Mouse (Mus musculus) G1E (cell line): ENCODE measurements around the gene Btla. TPM values are rescaled to one million over a fixed set of nuclear protein-coding genes. Genes with fewer than 3 reads are reported as not detected.

Source experiments
- ATAC-seq: 2 replicates; pipeline ENCODE4 v1.8.0; 2016; ENCODE audit warnings: mild to moderate bottlenecking; ENCODE audit not compliant: insufficient number of reproducible peaks, poor library complexity, low FRiP score, severe bottlenecking; ENCODE audit errors: extremely low read depth
- DNase-seq: peaks from one replicate; pipeline ENCODE4 v3.0.0; 2012; ENCODE audit warnings: low spot score
- H3K27me3 ChIP-seq: 2 replicates; pipeline ENCODE4 v1.6.1; 2012; ENCODE audit warnings: mild to moderate bottlenecking, low read length, inconsistent platforms; ENCODE audit not compliant: insufficient read depth
- H3K36me3 ChIP-seq: replicated peaks from 2 replicates; pipeline ENCODE3; 2012; ENCODE audit warnings: mild to moderate bottlenecking, inconsistent platforms
- H3K4me1 ChIP-seq: 2 replicates; pipeline ENCODE4 v1.6.1; 2012; ENCODE audit warnings: low read depth, low read length, inconsistent platforms, mixed read lengths; ENCODE audit not compliant: insufficient read depth
- H3K4me3 ChIP-seq: 2 replicates; pipeline ENCODE4 v1.5.1; 2012; ENCODE audit warnings: low read depth, mild to moderate bottlenecking, inconsistent platforms, low read length, moderate library complexity, mixed read lengths
- H3K9me3 ChIP-seq: replicated peaks from 2 replicates; pipeline ENCODE4 v1.6.1; 2012; ENCODE audit warnings: inconsistent platforms
- CTCF ChIP-seq: IDR thresholded peaks from 2 replicates; pipeline ENCODE4 v1.5.1; 2012; ENCODE audit warnings: low read depth, low read length, inconsistent platforms, mixed read lengths
- GATA1 ChIP-seq: IDR thresholded peaks from 2 replicates; pipeline ENCODE4 v1.6.1; 2012; ENCODE audit warnings: borderline replicate concordance, low read length, inconsistent platforms, mixed read lengths
- GATA2 ChIP-seq: IDR thresholded peaks from 2 replicates; pipeline ENCODE4 v1.6.1; 2012; ENCODE audit warnings: low read depth, low read length, inconsistent platforms, borderline replicate concordance
- POLR2AphosphoS5 ChIP-seq: IDR thresholded peaks from 2 replicates; pipeline ENCODE4 v1.6.1; 2012; ENCODE audit warnings: low read depth, low read length, inconsistent platforms; ENCODE audit not compliant: insufficient replicate concordance
- TAL1 ChIP-seq: conservative IDR thresholded peaks from 2 replicates; pipeline ENCODE4 v1.6.1; 2012; ENCODE audit warnings: low read depth, low read length, inconsistent platforms, mixed read lengths
- polyA plus RNA-seq: library from polyadenylated mRNA; stranded (reverse); fragments of >175 nt; gene quantifications from 2 replicates; pipeline ENCODE4 v1.2.3, GENCODE M21; 2012
- total RNA-seq, 2 experiments: library from RNA; stranded (forward) in 1 of 2; stranded (reverse) in 1 of 2; fragments of 200-1000 nt in 1 of 2; fragments of >200 nt in 1 of 2; fragmentation: Nextera tagmentation in 1 of 2; gene quantifications; 2 replicates each; pipeline ENCODE4 v1.2.3; 2014 to 2017

Btla gene
- total and polyA plus RNA-seq, 3 experiments = 0.22 TPM; not detected in 2

- TF ChIP-seq GATA2 = no peak
- no peak for DNase-seq
- Histone ChIP-seq H3K36me3 (no peaks in the 10 kb centered on the region), H3K4me3 (no peak overlapping the region), H3K9me3 (no peaks in the 10 kb centered on the region), H3K27me3 (no peaks in the 10 kb centered on the region; the same call in 1 of the 2 replicates), H3K4me1 (no peaks in the 10 kb centered on the region)
- ATAC-seq = no peak
These were observed 31.2 kb downstream of the Btla start for GRCm38 (mm10) chr16:45255183-45255861.

GRCm38 (mm10) chr16:45256895-45257294, 32.8 kb downstream of the Btla start:
- ATAC-seq = no peak
- no peaks in the 10 kb centered on the region for H3K4me1 ChIP-seq
- DNase-seq = no peak

DNA sequence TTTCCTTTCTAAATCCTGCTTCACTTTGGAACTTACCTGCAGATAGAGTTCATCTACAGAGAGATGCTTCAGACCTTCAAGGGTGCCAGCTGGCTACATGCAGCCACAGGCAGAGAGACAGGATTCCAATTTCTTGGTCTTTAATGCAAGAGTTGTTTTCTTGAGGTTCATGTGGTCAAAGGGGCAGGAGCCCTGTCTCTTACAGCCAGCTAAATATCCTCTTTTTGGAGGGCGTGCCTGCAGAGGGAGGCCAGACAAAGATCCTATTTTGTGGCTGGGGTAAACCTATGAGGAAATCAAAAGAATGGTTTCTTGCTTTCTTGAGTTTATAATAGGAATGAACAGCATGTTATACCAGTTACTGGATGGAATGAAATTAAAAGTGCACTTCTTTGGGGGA, 33.5 kb downstream of the Btla start:
- no peak for ATAC-seq
- H3K4me1 ChIP-seq = no peaks in the 10 kb centered on the region
- TF ChIP-seq TAL1 (no peak), GATA1 (no peak), CTCF (no peak), POLR2AphosphoS5 (no peak), GATA2 (no peak)
- H3K9me3 ChIP-seq = no peaks in the 10 kb centered on the region
- H3K36me3 ChIP-seq = no peaks in the 10 kb centered on the region
- no peaks in the 10 kb centered on the region for H3K27me3 ChIP-seq
- no peak overlapping the region for H3K4me3 ChIP-seq
- DNase-seq = no peak

More at GRCm38 (mm10) chr16:45256895-45257294, 32.8 kb downstream of the Btla start:
- Histone ChIP-seq H3K4me3 (no peak overlapping the region), H3K9me3 (no peaks in the 10 kb centered on the region), H3K27me3 (no peaks in the 10 kb centered on the region), H3K36me3 (no peaks in the 10 kb centered on the region)
- TF ChIP-seq POLR2AphosphoS5 = no peak
- no peak for TF ChIP-seq TAL1
- no peak for TF ChIP-seq CTCF
- TF ChIP-seq GATA2 = no peak
- TF ChIP-seq GATA1 = no peak

DNA sequence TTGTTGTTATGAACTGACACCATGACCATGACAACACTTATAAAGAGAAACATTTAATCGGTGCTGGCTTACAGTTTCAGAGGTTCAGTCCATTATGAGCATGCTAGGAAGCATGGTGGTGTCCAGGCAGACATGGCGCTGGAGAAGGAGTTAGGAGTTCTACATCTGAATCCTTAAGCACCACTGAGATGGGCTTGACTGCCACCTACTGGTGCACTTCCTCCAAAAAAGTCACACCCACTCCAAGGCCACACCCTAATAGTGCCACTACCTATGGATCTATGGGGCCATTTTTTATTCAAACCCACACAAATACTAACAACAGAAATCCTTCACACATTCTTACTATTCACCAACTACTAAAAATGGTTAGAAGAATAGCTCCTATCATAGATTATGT, 35.5 kb downstream of the Btla start:
- Histone ChIP-seq H3K4me3 (no peak overlapping the region), H3K9me3 (no peaks in the 10 kb centered on the region), H3K36me3 (no peaks in the 10 kb centered on the region), H3K27me3 (no peaks in the 10 kb centered on the region), H3K4me1 (no peaks in the 10 kb centered on the region)
- TF ChIP-seq GATA2 = no peak
- TF ChIP-seq POLR2AphosphoS5 = no peak
- no peak for TF ChIP-seq TAL1
- no peak for TF ChIP-seq CTCF
- TF ChIP-seq GATA1 = no peak
- ATAC-seq (no peak), DNase-seq (no peak)

DNA sequence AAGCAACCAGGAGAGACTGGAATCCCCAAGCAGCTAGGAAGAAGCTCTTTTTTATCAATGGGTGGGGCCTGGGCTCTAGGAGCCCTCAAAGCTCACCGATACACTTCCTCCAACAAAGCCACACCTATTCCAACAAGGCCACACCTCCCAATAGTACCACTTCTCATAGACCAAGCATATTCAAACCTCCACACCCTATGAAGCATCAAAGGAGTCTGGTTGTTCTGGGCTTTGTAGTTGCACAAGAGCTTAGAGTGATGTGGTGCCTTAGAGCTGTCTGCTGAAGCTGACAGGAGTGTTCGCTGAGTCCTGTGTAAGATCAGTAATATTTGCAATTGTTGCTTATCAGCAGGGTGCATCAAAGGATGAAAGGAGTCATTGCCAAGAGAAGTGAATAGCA, 37.2 kb downstream of the Btla start:
- Histone ChIP-seq H3K4me3 (no peak overlapping the region), H3K27me3 (no peaks in the 10 kb centered on the region), H3K9me3 (no peaks in the 10 kb centered on the region), H3K4me1 (no peaks in the 10 kb centered on the region), H3K36me3 (no peaks in the 10 kb centered on the region)
- no peak for TF ChIP-seq POLR2AphosphoS5
- no peak for TF ChIP-seq GATA1
- no peak for TF ChIP-seq GATA2
- no peak for TF ChIP-seq CTCF
- TF ChIP-seq TAL1 = no peak
- ATAC-seq = no peak
- DNase-seq = no peak

DNA sequence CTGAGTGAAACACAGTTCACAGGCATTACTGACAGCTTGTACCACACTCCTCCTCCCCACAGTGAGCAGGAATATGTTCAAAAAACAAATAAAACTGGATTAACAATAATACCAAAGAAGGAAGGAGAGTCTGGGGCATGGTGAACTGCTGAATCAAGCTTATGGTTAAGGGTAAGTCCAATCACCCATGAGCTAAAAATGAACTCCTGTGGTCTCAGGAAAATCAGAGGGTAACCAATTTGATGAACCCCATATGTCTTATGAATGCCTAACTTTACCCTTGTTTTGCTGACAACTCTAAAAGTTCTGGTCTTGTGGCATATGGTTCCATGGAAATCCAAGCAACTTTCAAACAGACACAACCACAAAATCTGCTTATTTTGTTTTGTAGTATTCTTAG, 37.9 kb downstream of the Btla start:
- DNase-seq = no peak
- TF ChIP-seq GATA1 (no peak), TAL1 (no peak), GATA2 (no peak), POLR2AphosphoS5 (no peak), CTCF (no peak)
- Histone ChIP-seq H3K27me3 (no peaks in the 10 kb centered on the region), H3K4me3 (no peak overlapping the region), H3K9me3 (no peaks in the 10 kb centered on the region), H3K4me1 (no peaks in the 10 kb centered on the region), H3K36me3 (no peaks in the 10 kb centered on the region)
- no peak for ATAC-seq

GRCm38 (mm10) chr16:45269886-45270285, 45.8 kb downstream of the Btla start:
- TF ChIP-seq POLR2AphosphoS5 (no peak), GATA2 (no peak), GATA1 (no peak), TAL1 (no peak), CTCF (no peak)
- no peaks in the 10 kb centered on the region for H3K36me3 ChIP-seq
- no peaks in the 10 kb centered on the region for H3K4me1 ChIP-seq
- H3K27me3 ChIP-seq = no peaks in the 10 kb centered on the region
- ATAC-seq (no peak), DNase-seq (no peak)
- no peak overlapping the region for H3K4me3 ChIP-seq
- no peaks in the 10 kb centered on the region for H3K9me3 ChIP-seq
